ENCODE assay signal across 20 mouse cellular contexts in genomic region chr2:146986429-146986828, GRCm38 (mm10).
"Had no signal": no experiment of that assay in that cellular context is flagged by ENCODE, and none has a peak within 500 bp of the region (broad histone marks: within the 10 kb centered on the region; RNA-seq: fewer than 3 reads in every experiment).

No protein-coding gene starts in this region.

- H3K9ac ChIP-seq: kidney, embryonic 15.5 days; limb, embryonic 12.5 days; limb, embryonic 15.5 days; liver, embryonic 14.5 days; liver, postnatal 0 days; lung, embryonic 15.5 days; stomach, embryonic 15.5 days had no signal

- H3K36me3 ChIP-seq: kidney, embryonic 15.5 days; limb, embryonic 12.5 days; limb, embryonic 15.5 days; lung, embryonic 15.5 days; stomach, embryonic 15.5 days had no signal

- H3K4me2 ChIP-seq: kidney, embryonic 15.5 days; limb, embryonic 12.5 days; limb, embryonic 15.5 days; liver, embryonic 11.5 days; lung, embryonic 15.5 days; midbrain, embryonic 11.5 days; stomach, embryonic 15.5 days had no signal

- H3K27ac ChIP-seq: kidney, embryonic 15.5 days; limb, embryonic 12.5 days; limb, embryonic 15.5 days; liver, embryonic 14.5 days; lung, embryonic 15.5 days; stomach, embryonic 15.5 days had no signal

- DNase-seq: kidney, adult 8-10 months; kidney, postnatal 10 days; kidney, postnatal 36 days; left cerebral cortex, postnatal 4 days; liver, postnatal 0 days; lung, postnatal 14 days; lung, postnatal 4 days; midbrain, embryonic 14.5 days; retina, postnatal 1 day; right cerebral cortex, postnatal 25 days; spleen, adult 18-20 months; thymus, postnatal 25 days had no signal

- H3K9me3 ChIP-seq: kidney, embryonic 15.5 days; limb, embryonic 12.5 days; limb, embryonic 15.5 days; lung, embryonic 15.5 days; stomach, embryonic 15.5 days had no signal

- H3K4me1 ChIP-seq: kidney, embryonic 15.5 days; limb, embryonic 12.5 days; limb, embryonic 15.5 days; lung, embryonic 15.5 days; stomach, embryonic 15.5 days had no signal

- H3K27me3 ChIP-seq: kidney, embryonic 15.5 days; limb, embryonic 12.5 days; limb, embryonic 15.5 days; lung, embryonic 15.5 days; stomach, embryonic 15.5 days had no signal

- ATAC-seq: liver, postnatal 0 days had no signal

- H3K4me3 ChIP-seq: kidney, embryonic 15.5 days; limb, embryonic 12.5 days; limb, embryonic 15.5 days; lung, embryonic 15.5 days; stomach, embryonic 15.5 days had no signal
